ENCODE assay signal across 8 mouse cellular contexts in the genomic region with DNA sequence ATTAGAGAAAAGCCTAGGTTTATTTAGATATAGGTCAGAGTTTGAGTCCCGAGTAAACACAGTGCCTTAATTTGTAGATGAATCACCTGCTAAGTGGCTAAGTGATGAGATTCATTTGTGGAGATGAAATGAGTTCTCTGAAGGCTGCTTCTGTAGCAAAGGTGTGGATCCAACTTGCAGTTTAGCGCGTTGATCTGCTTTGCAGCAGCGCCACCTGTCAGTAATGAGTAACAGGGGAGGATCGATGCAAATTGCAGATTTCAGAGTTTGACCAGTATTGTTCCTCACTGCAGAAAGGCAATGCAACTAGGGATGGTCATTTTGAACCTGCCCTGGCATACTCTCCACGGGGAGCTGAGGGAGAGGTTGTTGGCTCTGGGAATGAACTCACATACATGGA.
DNase-seq lines count a peak whose midpoint lies in the region; ATAC-seq and TF ChIP-seq lines count a peak whose summit lies in the region.

No protein-coding gene starts in this region.

- 3% methylated on average over 6 of the region's 6 CpGs for WGBS in lung, adult 2 months
- under 1% methylated on average over 6 of the region's 6 CpGs for WGBS in forebrain, embryonic 16.5 days

- H3K27ac ChIP-seq in forebrain, embryonic 16.5 days (ENCODE audit: low read length), result no peak overlapping the region
- no peak overlapping the region for H3K27ac ChIP-seq in left cerebral cortex, adult 2 months

- H3K4me3 ChIP-seq in lung, adult 2 months (replicated peaks; ENCODE audit: extremely low read depth, low read depth, low read length), result no peak overlapping the region
- H3K4me3 ChIP-seq in forebrain, embryonic 16.5 days (replicated peaks; ENCODE audit: low read length), result no peak overlapping the region
- no peak overlapping the region for H3K4me3 ChIP-seq in left cerebral cortex, adult 2 months

- H3K4me1 ChIP-seq in lung, adult 2 months (ENCODE audit: control insufficient read depth, insufficient read depth, low read length), result no peaks in the 10 kb centered on the region
- H3K4me1 ChIP-seq in forebrain, embryonic 16.5 days (replicated peaks; ENCODE audit: control insufficient read depth, insufficient read depth, low read length), result no peaks in the 10 kb centered on the region

- TF ChIP-seq POLR2A in lung, adult 2 months (IDR thresholded peaks at IDR 0.05; ENCODE audit: borderline replicate concordance, extremely low read depth, low read depth, low read length), result no peak

- H3K27me3 ChIP-seq in forebrain, embryonic 16.5 days (replicated peaks; ENCODE audit: control insufficient read depth, insufficient read depth, low read length), result no peaks in the 10 kb centered on the region

- H3K9ac ChIP-seq in forebrain, embryonic 16.5 days (replicated peaks; ENCODE audit: low read depth, low read length), result no peak overlapping the region

- peak; percentile 50; the same call in 1 of the 2 replicates for ATAC-seq in forebrain, embryonic 16.5 days
- ATAC-seq in megakaryocyte progenitor cell, adult 5-6 weeks (replicated peaks; ENCODE audit: poor library complexity), result no peak

- intact Hi-C loops in left cerebral cortex, adult 2 months (cut with DNase I), result loop anchor here (2.0 to 5.0 kb wide), 2 partner anchors 1143 to 1614 kb away; no protein-coding TSS in a partner anchor

- TF ChIP-seq CTCF in lung, adult 2 months (IDR thresholded peaks at IDR 0.05; ENCODE audit: insufficient read depth, low read length), result peak; percentile 39; the same call in 1 of the 2 replicates
- TF ChIP-seq CTCF in left cerebral cortex, adult 2 months (IDR thresholded peaks at IDR 0.05), result peak; percentile 77

- H3K9me3 ChIP-seq in forebrain, embryonic 16.5 days (ENCODE audit: control insufficient read depth, low read length), result no peaks in the 10 kb centered on the region

- DNase-seq in adrenal gland, adult (ENCODE audit: inconsistent age in 2 of 2, low spot score in 1 of 2), result peak; percentile 18 to 52
- no peak for DNase-seq in adrenal gland, postnatal 4 days (ENCODE audit: low spot score in 2 of 2)
- peak; percentile 3 for DNase-seq in lung, adult 2 months
- no peak for DNase-seq in lung, postnatal 25 days (ENCODE audit: low spot score)
- peak; percentile 50 to 58 for DNase-seq in left cerebral cortex, adult 2 months (ENCODE audit: extremely low spot score in 1 of 2, low spot score in 2 of 2)
- peak; percentile 58 to 67 for DNase-seq in right cerebral cortex, adult 2 months (ENCODE audit: low spot score in 2 of 2)

- H3K36me3 ChIP-seq in forebrain, embryonic 16.5 days (ENCODE audit: control insufficient read depth, insufficient read depth), result no peaks in the 10 kb centered on the region

- no peak overlapping the region for H3K4me2 ChIP-seq in forebrain, embryonic 16.5 days (ENCODE audit: low read length)

Comparison
In these comparisons a context has a peak if more than half of its experiments do, and no peak if none do; other contexts are left out.
1. DNase-seq: peak in adrenal gland, adult (2 of 2), lung, adult 2 months (single experiment), left cerebral cortex, adult 2 months (2 of 2) and right cerebral cortex, adult 2 months (2 of 2); none in adrenal gland, postnatal 4 days (0 of 2) and lung, postnatal 25 days (single experiment).